ENCODE assay signal across 28 mouse cellular contexts in the genomic region with DNA sequence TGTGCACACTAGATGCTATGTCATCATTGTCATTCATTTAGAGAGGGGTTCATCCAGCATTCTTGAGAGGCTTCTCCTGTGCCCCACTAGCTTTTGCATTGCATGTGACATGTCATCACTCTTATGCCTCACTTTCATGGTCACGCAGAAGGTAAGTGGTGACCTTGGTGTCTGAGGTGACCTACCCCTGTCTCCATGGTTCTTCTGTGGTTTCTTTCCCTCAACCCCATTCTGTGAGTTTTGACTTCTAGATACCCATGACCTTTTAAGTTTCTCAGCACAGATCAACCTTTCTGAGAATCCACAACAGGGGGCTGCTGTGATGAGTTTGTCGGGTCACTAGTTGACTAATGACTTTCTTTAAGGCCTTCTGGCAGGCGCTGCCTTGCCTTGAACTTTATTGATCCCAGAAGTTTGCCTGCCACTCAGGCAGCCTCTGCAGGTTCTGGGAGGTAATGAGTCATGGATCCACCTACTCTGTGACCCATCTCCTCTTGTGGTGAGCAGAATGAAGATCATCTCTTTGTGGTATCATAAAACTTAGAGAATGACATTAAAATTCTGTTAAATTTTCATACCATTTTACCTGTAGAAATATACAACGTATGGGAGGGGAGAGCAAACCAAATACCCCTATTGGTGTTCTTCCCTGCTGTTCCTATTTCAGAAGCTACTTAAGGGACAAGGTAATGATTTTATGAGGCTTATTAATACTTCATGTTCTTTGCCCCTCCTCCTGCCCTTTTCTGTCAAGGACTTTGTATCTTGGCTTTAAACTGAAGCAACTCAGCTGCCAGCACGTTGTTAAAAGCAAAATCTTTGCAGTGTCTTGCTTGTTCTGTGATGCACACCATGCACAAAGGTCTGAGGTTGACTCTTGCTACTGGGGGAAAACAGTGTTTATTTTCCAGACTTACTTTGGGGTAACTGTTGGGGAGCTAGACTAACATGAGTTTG.
DNase-seq lines count a peak whose midpoint lies in the region; ATAC-seq and TF ChIP-seq lines count a peak whose summit lies in the region.
"Had no signal": no experiment of that assay in that cellular context is flagged by ENCODE, and none has a peak within 500 bp of the region (broad histone marks: within the 10 kb centered on the region; RNA-seq: fewer than 3 reads in every experiment).

No protein-coding gene starts in this region.

- H3K4me2 ChIP-seq in midbrain, embryonic 11.5 days, result no peak overlapping the region
- no peak overlapping the region for H3K4me2 ChIP-seq in midbrain, embryonic 13.5 days (replicated peaks)
- H3K4me2 ChIP-seq in intestine, postnatal 0 days (replicated peaks; ENCODE audit: low read depth), result no peak overlapping the region
- H3K4me2 ChIP-seq: embryonic facial prominence, embryonic 13.5 days; forebrain, embryonic 12.5 days; heart, embryonic 15.5 days; hindbrain, embryonic 14.5 days; limb, embryonic 13.5 days; lung, embryonic 15.5 days; midbrain, embryonic 15.5 days; neural tube, embryonic 12.5 days had no signal

- H3K9me3 ChIP-seq in midbrain, embryonic 11.5 days (ENCODE audit: control insufficient read depth, low read length), result no peaks in the 10 kb centered on the region
- no peaks in the 10 kb centered on the region for H3K9me3 ChIP-seq in midbrain, embryonic 13.5 days
- H3K9me3 ChIP-seq in intestine, postnatal 0 days (ENCODE audit: control insufficient read depth), result no peaks in the 10 kb centered on the region
- H3K9me3 ChIP-seq: embryonic facial prominence, embryonic 13.5 days; forebrain, embryonic 12.5 days; heart, embryonic 15.5 days; limb, embryonic 13.5 days; lung, embryonic 15.5 days; megakaryocyte, embryonic 14.5 days; midbrain, embryonic 15.5 days; neural tube, embryonic 12.5 days had no signal

- no peak overlapping the region for H3K27ac ChIP-seq in midbrain, embryonic 11.5 days (ENCODE audit: low read depth, low read length)
- no peak overlapping the region for H3K27ac ChIP-seq in midbrain, embryonic 13.5 days
- H3K27ac ChIP-seq in intestine, postnatal 0 days (ENCODE audit: low read depth, low read length), result no peak overlapping the region
- H3K27ac ChIP-seq: embryonic facial prominence, embryonic 13.5 days; forebrain, embryonic 12.5 days; gastrocnemius, adult 2 months; heart, embryonic 15.5 days; hindbrain, embryonic 14.5 days; limb, embryonic 13.5 days; liver, embryonic 14.5 days; lung, embryonic 15.5 days; midbrain, embryonic 15.5 days; neural tube, embryonic 12.5 days had no signal

- H3K27me3 ChIP-seq in midbrain, embryonic 11.5 days (ENCODE audit: control insufficient read depth, insufficient read depth, low read length), result no peaks in the 10 kb centered on the region
- no peaks in the 10 kb centered on the region for H3K27me3 ChIP-seq in midbrain, embryonic 13.5 days
- H3K27me3 ChIP-seq in intestine, postnatal 0 days (replicated peaks; ENCODE audit: control insufficient read depth, insufficient read depth, low read length), result no peaks in the 10 kb centered on the region
- H3K27me3 ChIP-seq: embryonic facial prominence, embryonic 13.5 days; forebrain, embryonic 12.5 days; heart, embryonic 15.5 days; limb, embryonic 13.5 days; lung, embryonic 15.5 days; megakaryocyte, embryonic 14.5 days; midbrain, embryonic 15.5 days; neural tube, embryonic 12.5 days had no signal

- H3K9ac ChIP-seq in midbrain, embryonic 11.5 days (ENCODE audit: low read length), result no peak overlapping the region
- H3K9ac ChIP-seq in midbrain, embryonic 13.5 days (replicated peaks), result no peak overlapping the region
- H3K9ac ChIP-seq in intestine, postnatal 0 days (ENCODE audit: low read depth, low read length), result no peak overlapping the region
- H3K9ac ChIP-seq: embryonic facial prominence, embryonic 13.5 days; forebrain, embryonic 12.5 days; heart, embryonic 15.5 days; hindbrain, embryonic 14.5 days; limb, embryonic 13.5 days; liver, embryonic 14.5 days; lung, embryonic 15.5 days; midbrain, embryonic 15.5 days; neural tube, embryonic 12.5 days had no signal

- DNase-seq in kidney, adult 11 months, result peak; percentile 32
- DNase-seq in kidney, postnatal 4 days, result no peak
- peak; percentile 57 for DNase-seq in midbrain, embryonic 11.5 days (ENCODE audit: low spot score, missing footprints)
- no peak for DNase-seq in c-Kit-positive CD71-positive TER-119-positive erythroid progenitor cells, embryonic 14.5 days (ENCODE audit: low spot score)
- DNase-seq in layer of hippocampus, adult 11-12 months (ENCODE audit: low spot score), result no peak
- DNase-seq in cerebellum, postnatal 36 days, result no peak
- DNase-seq: cerebellum, adult 11 months; cerebellum, postnatal 14 days; embryo, embryonic 11 days; gastrocnemius, adult 2 months; heart, postnatal 4 days; lung, postnatal 36 days; right cerebral cortex, postnatal 14 days; spleen, adult 18-20 months had no signal

- no peak for ATAC-seq in midbrain, embryonic 11.5 days (ENCODE audit: low FRiP score)
- no peak for ATAC-seq in midbrain, embryonic 13.5 days
- ATAC-seq in intestine, postnatal 0 days, result peak; percentile 67
- ATAC-seq: inflammation-experienced regulatory T-cells, adult 6 months; midbrain, embryonic 15.5 days had no signal

- no peak for TF ChIP-seq CTCF in intestine, postnatal 0 days (IDR thresholded peaks at IDR 0.05; ENCODE audit: low read depth)

- WGBS in midbrain, embryonic 11.5 days, result 84% methylated on average over 5 of the region's 5 CpGs
- 79% methylated on average over 5 of the region's 5 CpGs for WGBS in midbrain, embryonic 13.5 days
- 57% methylated on average over 5 of the region's 5 CpGs for WGBS in intestine, postnatal 0 days

- no peaks in the 10 kb centered on the region for H3K4me1 ChIP-seq in midbrain, embryonic 11.5 days (ENCODE audit: control insufficient read depth, insufficient read depth, low read length)
- H3K4me1 ChIP-seq in midbrain, embryonic 13.5 days (replicated peaks), result no peaks in the 10 kb centered on the region
- no peaks in the 10 kb centered on the region for H3K4me1 ChIP-seq in intestine, postnatal 0 days (replicated peaks; ENCODE audit: control insufficient read depth, insufficient read depth, low read length)
- H3K4me1 ChIP-seq: embryonic facial prominence, embryonic 13.5 days; forebrain, embryonic 12.5 days; lung, embryonic 15.5 days; midbrain, embryonic 15.5 days; neural tube, embryonic 12.5 days had no signal

- no peak overlapping the region for H3K4me3 ChIP-seq in midbrain, embryonic 11.5 days (ENCODE audit: low read depth, low read length)
- no peak overlapping the region for H3K4me3 ChIP-seq in midbrain, embryonic 13.5 days (replicated peaks)
- no peak overlapping the region for H3K4me3 ChIP-seq in intestine, postnatal 0 days (ENCODE audit: low read depth, low read length)
- H3K4me3 ChIP-seq: embryonic facial prominence, embryonic 13.5 days; erythroblast, embryonic 14.5 days; forebrain, embryonic 12.5 days; gastrocnemius, adult 2 months; heart, embryonic 15.5 days; limb, embryonic 13.5 days; lung, embryonic 15.5 days; megakaryocyte, embryonic 14.5 days; midbrain, embryonic 15.5 days; neural tube, embryonic 12.5 days had no signal

- no peaks in the 10 kb centered on the region for H3K36me3 ChIP-seq in midbrain, embryonic 11.5 days (ENCODE audit: control insufficient read depth, insufficient read depth, low read length)
- H3K36me3 ChIP-seq in midbrain, embryonic 13.5 days, result no peaks in the 10 kb centered on the region
- no peaks in the 10 kb centered on the region for H3K36me3 ChIP-seq in intestine, postnatal 0 days (ENCODE audit: control insufficient read depth, insufficient read depth)
- H3K36me3 ChIP-seq: embryonic facial prominence, embryonic 13.5 days; forebrain, embryonic 12.5 days; heart, embryonic 15.5 days; limb, embryonic 13.5 days; lung, embryonic 15.5 days; midbrain, embryonic 15.5 days; neural tube, embryonic 12.5 days had no signal

Comparison
In these comparisons a context has a peak if more than half of its experiments do, and no peak if none do; other contexts are left out.
1. DNase-seq: peak in kidney, adult 11 months (single experiment) and midbrain, embryonic 11.5 days (single experiment); none in kidney, postnatal 4 days (0 of 2), c-Kit-positive CD71-positive TER-119-positive erythroid progenitor cells, embryonic 14.5 days (single experiment), layer of hippocampus, adult 11-12 months (single experiment) and cerebellum, postnatal 36 days (0 of 2).